Mouse (Mus musculus) heart, adult 2 months (tissue): ENCODE measurements at regions not wholly inside any gene's neighbourhood (a gene's known extent, or its start where the extent isn't known, plus 50 kb on each side); places are given as distances from the start of the nearest gene placed in this dataset.
A peak's percentile ranks its signal among the peaks of the same experiment; 100 is the strongest.

Experiments
- DNase-seq, 2 experiments: peaks; one replicate each; pipeline ENCODE4 v3.0.0; 2021
- H3K27ac ChIP-seq: fragments of 200-600 bp; 2 replicates; pipeline ENCODE4 v1.8.1; 2022
- H3K27me3 ChIP-seq: fragments of 200-500 bp; 2 replicates; pipeline ENCODE4 v1.6.1; 2012; ENCODE audit warnings: mild to moderate bottlenecking, low read length, inconsistent platforms, mixed read lengths; ENCODE audit not compliant: control insufficient read depth, insufficient read depth
- H3K36me3 ChIP-seq: fragments of 200-500 bp; 2 replicates; pipeline ENCODE4 v1.6.1; 2012; ENCODE audit warnings: low read length, inconsistent platforms; ENCODE audit not compliant: control insufficient read depth, insufficient read depth
- H3K4me1 ChIP-seq: fragments of 200-500 bp; 2 replicates; pipeline ENCODE4 v1.6.1; 2011; ENCODE audit warnings: low read length; ENCODE audit not compliant: control insufficient read depth, insufficient read depth
- H3K4me3 ChIP-seq: fragments of 200-600 bp; 2 replicates; pipeline ENCODE4 v1.8.1; 2022
- H3K79me2 ChIP-seq: fragments of 200-500 bp; replicated peaks from 2 replicates; pipeline ENCODE4 v1.6.1; 2012; ENCODE audit warnings: mild to moderate bottlenecking, inconsistent platforms, low read length, moderate library complexity, mixed read lengths; ENCODE audit not compliant: control insufficient read depth, insufficient read depth
- H3K9ac ChIP-seq: fragments of 200-500 bp; 2 replicates; pipeline ENCODE4 v1.6.1; 2012; ENCODE audit warnings: low read depth, mild to moderate bottlenecking, control low read depth, inconsistent platforms, low read length, mixed read lengths
- CTCF ChIP-seq: fragments of 200-600 bp; IDR thresholded peaks from 2 replicates; pipeline ENCODE4 v1.8.1; 2022; ENCODE audit warnings: antibody characterized with exemption, mild to moderate bottlenecking, moderate library complexity
- EP300 ChIP-seq: fragments of 200-500 bp; IDR thresholded peaks from 2 replicates; pipeline ENCODE4 v1.6.1; 2011; ENCODE audit warnings: low read depth, low read length, control low read depth; ENCODE audit not compliant: insufficient read depth
- POLR2A ChIP-seq: fragments of 200-500 bp; IDR thresholded peaks from 2 replicates; pipeline ENCODE4 v1.6.1; 2011; ENCODE audit warnings: mild to moderate bottlenecking, low read depth, low read length, control low read depth; ENCODE audit not compliant: insufficient read depth
- WGBS: fragments of 180-500 bp; shearing (Covaris S2); methylation state at CpG from one replicate; pipeline ENCODE4 v1.1.7; 2018; 5-methylcytosine and 5-hydroxymethylcytosine counted together
- intact Hi-C: fragments of 180-260 bp; cut with DNase I; formaldehyde crosslinking; loops from one replicate; pipeline ENCODE4 v1.15.1; 2025

- TF ChIP-seq CTCF (no peak), POLR2A (no peak), EP300 (no peak)
- no peaks in the 10 kb centered on the region for H3K79me2 ChIP-seq
- no peaks in the 10 kb centered on the region for H3K4me1 ChIP-seq
- DNase-seq: no peak
- H3K4me3 ChIP-seq: no peak overlapping the region
- intact Hi-C loops: no loop called here
- no peaks in the 10 kb centered on the region for H3K27me3 ChIP-seq
- no peak overlapping the region for H3K9ac ChIP-seq
- 78% methylated on average over 2 of the region's 2 CpGs for WGBS
- H3K27ac ChIP-seq: no peak overlapping the region
- H3K36me3 ChIP-seq: no peaks in the 10 kb centered on the region
These were observed 179.1 kb upstream of the Tas2r119 start for GRCm38 (mm10) chr15:31997996-31998395.

- Histone ChIP-seq H3K27me3 (no peaks in the 10 kb centered on the region), H3K4me3 (no peak overlapping the region), H3K36me3 (no peaks in the 10 kb centered on the region), H3K4me1 (no peaks in the 10 kb centered on the region), H3K79me2 (no peaks in the 10 kb centered on the region), H3K9ac (no peak overlapping the region), H3K27ac (no peak overlapping the region)
- intact Hi-C loops: no loop called here
- 66% methylated on average over 5 of the region's 5 CpGs for WGBS
- TF ChIP-seq EP300 (no peak), CTCF (no peak), POLR2A (no peak)
- no peak for DNase-seq
These were observed 177.5 kb upstream of the Tas2r119 start for GRCm38 (mm10) chr15:31999553-31999952.

- H3K4me1 ChIP-seq: no peaks in the 10 kb centered on the region
- 32% methylated on average over 2 of the region's 2 CpGs for WGBS
- no peak overlapping the region for H3K9ac ChIP-seq
- H3K27me3 ChIP-seq: no peaks in the 10 kb centered on the region
- no peak overlapping the region for H3K4me3 ChIP-seq
- intact Hi-C loops: no loop called here
- H3K79me2 ChIP-seq: no peaks in the 10 kb centered on the region
- H3K36me3 ChIP-seq: no peaks in the 10 kb centered on the region
- no peak overlapping the region for H3K27ac ChIP-seq
- no peak for TF ChIP-seq POLR2A
- TF ChIP-seq CTCF: peak; percentile 32
- peak; percentile 26 to 61 for DNase-seq
These were observed 174.1 kb upstream of the Tas2r119 start for GRCm38 (mm10) chr15:32002950-32003422.

- H3K79me2 ChIP-seq: no peaks in the 10 kb centered on the region
- H3K36me3 ChIP-seq: no peaks in the 10 kb centered on the region
- intact Hi-C loops: no loop called here
- no peak overlapping the region for H3K9ac ChIP-seq
- 40% methylated on average over 6 of the region's 6 CpGs for WGBS
- TF ChIP-seq CTCF (no peak), EP300 (no peak), POLR2A (no peak)
- no peak overlapping the region for H3K27ac ChIP-seq
- no peak overlapping the region for H3K4me3 ChIP-seq
- no peaks in the 10 kb centered on the region for H3K4me1 ChIP-seq
- DNase-seq: no peak
- no peaks in the 10 kb centered on the region for H3K27me3 ChIP-seq
These were observed 173.6 kb upstream of the Tas2r119 start for GRCm38 (mm10) chr15:32003489-32003888.

GRCm38 (mm10) chr15:32005986-32006385, 171.1 kb upstream of the Tas2r119 start:
- whole genome bisulfite sequencing: 43% methylated on average over 5 of the region's 5 CpGs
- H3K27ac ChIP-seq: no peak overlapping the region
- intact Hi-C loops: no loop called here
- no peaks in the 10 kb centered on the region for H3K36me3 ChIP-seq
- no peak overlapping the region for H3K4me3 ChIP-seq
- no peak overlapping the region for H3K9ac ChIP-seq
- no peaks in the 10 kb centered on the region for H3K27me3 ChIP-seq
- no peaks in the 10 kb centered on the region for H3K4me1 ChIP-seq
- no peaks in the 10 kb centered on the region for H3K79me2 ChIP-seq
- no peak for TF ChIP-seq POLR2A
- TF ChIP-seq EP300: no peak
- TF ChIP-seq CTCF: no peak
- no peak for DNase-seq

GRCm38 (mm10) chr15:32009818-32010217, 167.3 kb upstream of the Tas2r119 start:
- H3K27me3 ChIP-seq: no peaks in the 10 kb centered on the region
- no peak overlapping the region for H3K27ac ChIP-seq
- H3K9ac ChIP-seq: no peak overlapping the region
- H3K36me3 ChIP-seq: no peaks in the 10 kb centered on the region
- intact Hi-C loops: loop anchor here (5.0 kb wide), 4 partner anchors 232 to 757 kb away; partner anchors contain the start of gene Sema5a
- WGBS: 86% methylated on average over 3 of the region's 3 CpGs
- TF ChIP-seq CTCF (peak; percentile 25; the same call in 1 of the 2 replicates), EP300 (no peak)
- no peaks in the 10 kb centered on the region for H3K79me2 ChIP-seq
- DNase-seq: no peak
- no peak overlapping the region for H3K4me3 ChIP-seq
- no peaks in the 10 kb centered on the region for H3K4me1 ChIP-seq

- Histone ChIP-seq H3K79me2 (no peaks in the 10 kb centered on the region), H3K27ac (no peak overlapping the region), H3K27me3 (no peaks in the 10 kb centered on the region), H3K36me3 (no peaks in the 10 kb centered on the region), H3K9ac (no peak overlapping the region), H3K4me1 (no peaks in the 10 kb centered on the region), H3K4me3 (no peak overlapping the region)
- intact Hi-C loops: loop anchor here (2.0 to 5.0 kb wide), 5 partner anchors 230 to 755 kb away; partner anchors contain the start of gene Sema5a
- no peak for DNase-seq
- 27% methylated on average over 2 of the region's 2 CpGs for WGBS
- TF ChIP-seq CTCF (peak; percentile 78), POLR2A (no peak)
These were observed 165.0 kb upstream of the Tas2r119 start for GRCm38 (mm10) chr15:32012044-32012443.
